Mouse (Mus musculus) limb, embryonic 10.5 days (tissue): ENCODE data around the gene Ndufc2. TPM values are rescaled to one million over a fixed set of nuclear protein-coding genes. Genes with fewer than 3 reads are reported as not detected.

Experiments
- DNase-seq: peaks from one replicate; pipeline ENCODE4 v3.0.0-alpha.2; 2017; ENCODE audit warnings: low spot score
- H3K27ac ChIP-seq: fragments of 300-500 bp; sonication (generic); 2 replicates; pipeline ENCODE4 v1.5.1; 2016; ENCODE audit warnings: mild to moderate bottlenecking
- H3K27me3 ChIP-seq: fragments of 300-500 bp; sonication (generic); 2 replicates; pipeline ENCODE4 v1.6.1; 2016; ENCODE audit warnings: low read depth, mild to moderate bottlenecking; ENCODE audit not compliant: poor library complexity, severe bottlenecking
- H3K36me3 ChIP-seq: fragments of 300-500 bp; sonication (generic); 2 replicates; pipeline ENCODE4 v1.6.1; 2016; ENCODE audit warnings: mild to moderate bottlenecking, moderate library complexity
- H3K4me1 ChIP-seq: fragments of 300-500 bp; sonication (generic); 2 replicates; pipeline ENCODE4 v1.6.1; 2016
- H3K4me3 ChIP-seq: fragments of 300-500 bp; sonication (generic); 2 replicates; pipeline ENCODE4 v1.5.1; 2016; ENCODE audit warnings: mild to moderate bottlenecking, moderate library complexity
- H3K9me3 ChIP-seq: fragments of 300-500 bp; sonication (generic); replicated peaks from 2 replicates; pipeline ENCODE4 v1.6.1; 2016; ENCODE audit warnings: mild to moderate bottlenecking
- WGBS: fragments of 180-500 bp; shearing (Covaris S2); methylation state at CpG from one replicate; pipeline ENCODE4 v1.1.7; 2016; 5-methylcytosine and 5-hydroxymethylcytosine counted together
- polyA plus RNA-seq: library from polyadenylated mRNA; unstranded; fragments of >200 nt; fragmentation: Nextera tagmentation; extraction: Ambion mirVana; gene quantifications from 2 replicates; pipeline ENCODE4 v1.2.1, GENCODE M21; 2016

Gene Ndufc2
- polyA plus RNA-seq, 1 experiment from 2014 or later = 305 TPM

GRCm38 (mm10) chr7:97392079-97392445 is 7.7 kb upstream of the Ndufc2 start:
- Histone ChIP-seq H3K9me3 (no peaks in the 10 kb centered on the region), H3K27me3 (no peaks in the 10 kb centered on the region), H3K4me1 (no peaks in the 10 kb centered on the region), H3K27ac (no peak overlapping the region), H3K36me3 (peaks cover 69% of the 10 kb centered on the region), H3K4me3 (no peak overlapping the region)
- DNase-seq = no peak
- 94% methylated on average over 6 of the region's 6 CpGs for WGBS

DNA sequence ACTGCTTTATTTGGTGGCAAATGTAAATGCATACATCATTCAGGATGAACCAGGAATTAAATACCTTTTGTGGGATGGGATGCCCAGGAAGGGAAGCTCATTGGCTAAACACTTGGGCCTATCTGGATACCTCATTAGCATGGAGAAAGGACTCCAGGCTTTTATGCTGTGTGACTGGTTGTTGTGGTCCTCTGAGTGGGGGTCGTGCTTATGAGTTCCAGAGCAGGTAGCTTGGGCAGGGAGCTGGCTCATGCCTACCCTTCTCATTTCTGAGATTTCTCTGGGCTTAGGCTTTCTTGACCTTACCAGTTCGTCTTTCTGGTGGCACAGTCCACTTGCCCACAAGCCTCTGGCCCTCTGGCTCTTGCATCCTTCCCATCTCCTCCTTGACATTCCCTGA is 5.4 kb upstream of the Ndufc2 start:
- Histone ChIP-seq H3K27ac (no peak overlapping the region), H3K4me1 (peaks cover under 1% of the 10 kb centered on the region; the same call in 1 of the 2 replicates), H3K27me3 (no peaks in the 10 kb centered on the region), H3K4me3 (no peak overlapping the region), H3K9me3 (no peaks in the 10 kb centered on the region), H3K36me3 (peaks cover 46% of the 10 kb centered on the region)
- DNase-seq = no peak
- WGBS = 72% methylated on average over 2 of the region's 2 CpGs

DNA sequence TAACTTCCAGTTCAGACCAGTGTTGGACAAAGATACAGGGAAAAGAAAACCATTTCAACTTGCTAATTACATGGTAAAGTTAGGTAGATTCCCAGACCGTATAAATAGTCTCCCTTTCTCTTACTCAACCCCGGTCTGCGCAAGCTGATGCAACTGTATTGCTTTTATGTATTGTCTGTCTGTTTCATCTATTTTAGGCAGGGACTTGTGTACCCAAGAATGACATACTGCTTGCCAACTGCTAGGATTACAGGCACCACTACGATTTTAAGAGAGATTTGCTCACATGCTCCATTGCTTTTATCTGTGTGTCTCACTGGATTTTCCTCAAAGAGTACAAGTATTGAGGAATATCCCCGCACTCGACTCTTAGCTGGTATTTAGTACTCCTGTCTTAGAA is 860 bp upstream of the Ndufc2 start:
- Histone ChIP-seq H3K27ac (no peak overlapping the region), H3K27me3 (no peaks in the 10 kb centered on the region), H3K9me3 (no peaks in the 10 kb centered on the region), H3K4me3 (no peak overlapping the region), H3K4me1 (peaks cover 17% of the 10 kb centered on the region; the same call in 1 of the 2 replicates), H3K36me3 (peaks cover 25% of the 10 kb centered on the region)
- 94% methylated on average over 6 of the region's 6 CpGs for WGBS
- DNase-seq = no peak

DNA sequence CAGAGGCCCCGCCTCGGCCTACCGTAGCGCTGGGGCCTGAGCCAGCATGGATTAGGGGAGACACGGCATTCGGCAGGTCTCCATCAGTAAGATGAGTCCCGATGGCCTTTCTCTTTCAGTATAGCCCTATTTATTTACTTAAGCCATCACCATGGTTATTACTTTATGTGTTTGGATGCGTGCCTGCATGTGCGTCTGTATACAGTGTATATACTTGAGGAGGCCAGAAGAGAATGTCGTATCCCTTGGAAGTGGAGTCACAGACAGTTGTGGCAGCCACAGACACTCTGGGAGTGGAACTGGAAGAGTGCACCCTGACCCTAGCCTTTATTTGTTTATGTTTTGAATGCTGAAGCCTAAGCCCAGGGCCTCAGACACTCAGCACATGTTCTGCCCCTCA is 7.3 kb downstream of the Ndufc2 start:
- DNase-seq = no peak
- 0 out of 2 replicates have a peak, but pooled peaks cover 3% of the 10 kb centered on the region for H3K4me1 ChIP-seq
- H3K9me3 ChIP-seq = no peaks in the 10 kb centered on the region
- H3K27me3 ChIP-seq = no peaks in the 10 kb centered on the region
- H3K27ac ChIP-seq = no peak overlapping the region
- peaks cover 80% of the 10 kb centered on the region for H3K36me3 ChIP-seq
- no peak overlapping the region for H3K4me3 ChIP-seq
- WGBS = 95% methylated on average over 10 of the region's 10 CpGs

- no peak overlapping the region for H3K4me3 ChIP-seq
- no peak overlapping the region for H3K27ac ChIP-seq
- H3K9me3 ChIP-seq = no peaks in the 10 kb centered on the region
- H3K4me1 ChIP-seq = peaks cover 5% of the 10 kb centered on the region; the same call in 1 of the 2 replicates
- no peaks in the 10 kb centered on the region for H3K27me3 ChIP-seq
- H3K36me3 ChIP-seq = peaks cover 64% of the 10 kb centered on the region
- WGBS = 89% methylated on average over 2 of the region's 2 CpGs
- no peak for DNase-seq
These were observed 11.3 kb downstream of the Ndufc2 start for GRCm38 (mm10) chr7:97411106-97411505.

DNA sequence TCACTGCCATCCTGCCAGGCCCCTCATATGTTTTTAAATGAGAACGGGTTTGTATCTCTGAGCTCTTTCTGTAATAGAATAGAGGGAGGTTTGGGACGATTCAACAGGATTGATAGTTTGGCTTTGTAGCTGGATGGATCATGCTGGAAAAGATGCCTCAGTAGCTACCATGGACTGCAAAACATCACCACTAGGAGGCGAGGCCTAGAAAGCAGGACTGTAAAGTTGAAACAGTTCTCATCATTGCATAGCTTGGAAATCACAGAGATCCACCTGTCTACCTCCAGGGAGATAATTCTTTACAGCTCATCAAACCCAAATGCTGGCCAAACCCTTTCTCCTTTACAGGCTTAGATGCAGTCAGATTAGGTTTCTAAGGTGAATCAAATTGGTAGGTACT is 11.8 kb downstream of the Ndufc2 start:
- Histone ChIP-seq H3K4me3 (no peak overlapping the region), H3K36me3 (peaks cover 63% of the 10 kb centered on the region), H3K9me3 (no peaks in the 10 kb centered on the region), H3K27me3 (no peaks in the 10 kb centered on the region), H3K27ac (no peak overlapping the region), H3K4me1 (peaks cover 5% of the 10 kb centered on the region; the same call in 1 of the 2 replicates)
- no peak for DNase-seq
- WGBS = 80% methylated on average over 3 of the region's 3 CpGs

- Histone ChIP-seq H3K27ac (no peak overlapping the region), H3K9me3 (no peaks in the 10 kb centered on the region), H3K36me3 (peaks cover 40% of the 10 kb centered on the region), H3K4me3 (no peak overlapping the region), H3K27me3 (no peaks in the 10 kb centered on the region), H3K4me1 (peaks cover 5% of the 10 kb centered on the region; the same call in 1 of the 2 replicates)
- 100% methylated on average over 1 of the region's 1 CpGs for WGBS
- no peak for DNase-seq
These were observed 14.2 kb downstream of the Ndufc2 start for GRCm38 (mm10) chr7:97413981-97414380.

DNA sequence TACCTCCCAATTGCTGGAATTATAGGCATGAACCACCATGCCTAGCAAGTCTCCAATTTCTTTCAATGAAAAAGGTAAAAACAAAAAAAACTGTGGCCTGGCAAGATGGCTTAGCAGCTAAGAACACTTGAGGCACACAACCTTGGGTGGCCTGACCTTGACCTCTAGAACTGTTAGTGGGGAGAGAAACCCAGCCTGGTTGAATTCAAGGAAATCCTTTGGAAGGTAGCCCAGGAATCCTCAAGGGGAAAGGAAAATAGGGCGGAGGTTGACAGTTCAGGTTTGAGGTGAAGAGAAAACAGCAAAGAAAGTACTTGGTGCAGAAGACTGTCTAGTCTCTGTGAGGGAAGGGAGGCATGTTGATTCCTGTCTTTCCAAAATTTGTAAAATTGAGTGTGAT is 14.6 kb downstream of the Ndufc2 start:
- Histone ChIP-seq H3K27ac (no peak overlapping the region), H3K9me3 (no peaks in the 10 kb centered on the region), H3K4me1 (peaks cover 5% of the 10 kb centered on the region; the same call in 1 of the 2 replicates), H3K27me3 (no peaks in the 10 kb centered on the region), H3K4me3 (no peak overlapping the region), H3K36me3 (peaks cover 35% of the 10 kb centered on the region)
- 83% methylated on average over 1 of the region's 1 CpGs for WGBS
- DNase-seq = no peak

DNA sequence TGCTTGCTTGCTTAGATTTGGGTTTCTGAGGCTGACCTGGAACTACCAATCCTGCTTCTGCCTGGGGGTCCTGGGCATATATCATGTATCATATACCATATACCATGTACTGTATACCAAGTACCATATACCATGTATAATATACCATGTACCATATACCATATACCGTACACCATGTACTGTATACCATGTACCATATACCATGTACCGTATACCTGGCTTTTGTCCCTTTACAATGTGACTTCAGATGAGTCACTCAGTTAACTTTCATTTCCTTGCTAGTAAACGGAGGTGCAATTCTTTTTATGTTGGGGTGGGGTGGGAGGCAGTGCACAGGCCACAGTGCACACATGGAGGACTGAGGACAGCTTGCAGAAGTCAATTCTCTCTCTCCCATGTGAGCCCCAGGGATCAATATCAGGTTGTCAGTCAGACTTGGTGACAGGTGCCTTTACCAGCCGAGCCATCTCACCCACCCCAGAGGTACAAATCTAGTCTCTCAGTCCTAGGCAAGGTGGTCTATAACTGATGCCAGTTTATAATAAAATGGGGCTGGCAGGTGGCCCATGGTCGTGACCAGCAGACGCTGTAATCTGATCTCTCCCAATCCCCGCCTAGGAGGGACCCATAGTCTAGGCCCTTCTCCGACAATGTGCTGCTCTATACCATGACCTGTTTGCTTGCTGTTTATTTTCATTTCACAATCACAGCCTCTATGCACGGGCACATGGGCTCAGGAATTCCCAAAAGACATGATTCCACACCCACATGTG is 15.3 kb downstream of the Ndufc2 start:
- H3K9me3 ChIP-seq = no peaks in the 10 kb centered on the region
- no peak for DNase-seq
- H3K27me3 ChIP-seq = no peaks in the 10 kb centered on the region
- H3K4me1 ChIP-seq = peaks cover 5% of the 10 kb centered on the region; the same call in 1 of the 2 replicates
- 61% methylated on average over 9 of the region's 9 CpGs for WGBS
- H3K27ac ChIP-seq = no peak overlapping the region
- H3K36me3 ChIP-seq = peaks cover 29% of the 10 kb centered on the region
- no peak overlapping the region for H3K4me3 ChIP-seq

- 77% methylated on average over 4 of the region's 4 CpGs for WGBS
- Histone ChIP-seq H3K27me3 (no peaks in the 10 kb centered on the region), H3K27ac (no peak overlapping the region), H3K9me3 (no peaks in the 10 kb centered on the region), H3K4me1 (peaks cover 5% of the 10 kb centered on the region; the same call in 1 of the 2 replicates), H3K36me3 (peaks cover 16% of the 10 kb centered on the region), H3K4me3 (no peak overlapping the region)
- DNase-seq = no peak
These were observed 16.7 kb downstream of the Ndufc2 start for GRCm38 (mm10) chr7:97416473-97416872.

GRCm38 (mm10) chr7:97416906-97417777 is 17.3 kb downstream of the Ndufc2 start, which contains the start of gene Thrsp:
Thrsp (minus strand) TSS chr7:97417730.
- DNase-seq = no peak
- Histone ChIP-seq H3K27ac (no peak within 1 kb of the TSS), H3K4me3 (no peak within 1 kb of the TSS), H3K4me1 (peaks cover 5% of the 10 kb centered on the region; the same call in 1 of the 2 replicates), H3K36me3 (peaks cover 10% of the 10 kb centered on the region), H3K27me3 (no peaks in the 10 kb centered on the region), H3K9me3 (no peaks in the 10 kb centered on the region)
- 82% methylated on average over 25 of the region's 25 CpGs for WGBS

DNA sequence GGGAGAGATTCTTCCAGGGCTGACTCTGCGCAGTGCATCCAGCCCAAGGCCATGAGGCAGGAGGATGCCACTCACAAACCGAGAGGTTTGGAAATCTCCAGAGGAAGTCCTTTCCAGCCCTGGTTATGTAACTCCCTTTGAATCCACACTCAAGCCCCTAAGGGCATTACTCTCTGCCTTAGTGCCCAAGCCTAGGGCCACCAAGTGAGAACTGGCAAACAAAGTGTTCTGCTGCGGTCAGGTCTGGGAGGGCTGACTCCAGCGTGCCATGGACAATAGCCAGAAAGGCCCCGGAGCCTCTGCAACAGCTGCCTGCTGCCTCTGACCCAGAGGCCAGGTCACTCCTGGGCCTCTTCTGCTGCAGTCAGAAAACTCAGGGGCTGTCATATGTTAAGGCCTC is 18.9 kb downstream of the Ndufc2 start:
- peaks cover 5% of the 10 kb centered on the region; the same call in 1 of the 2 replicates for H3K4me1 ChIP-seq
- WGBS = 88% methylated on average over 5 of the region's 5 CpGs
- no peaks in the 10 kb centered on the region for H3K9me3 ChIP-seq
- no peaks in the 10 kb centered on the region for H3K27me3 ChIP-seq
- H3K36me3 ChIP-seq = no peaks in the 10 kb centered on the region
- DNase-seq = no peak
- no peak overlapping the region for H3K4me3 ChIP-seq
- H3K27ac ChIP-seq = 0 out of 2 replicates have a peak overlapping the region, but pooled peaks have one; percentile 1

- 85% methylated on average over 5 of the region's 5 CpGs for WGBS
- peaks cover 5% of the 10 kb centered on the region; the same call in 1 of the 2 replicates for H3K4me1 ChIP-seq
- H3K27me3 ChIP-seq = no peaks in the 10 kb centered on the region
- H3K36me3 ChIP-seq = no peaks in the 10 kb centered on the region
- H3K27ac ChIP-seq = 0 out of 2 replicates have a peak overlapping the region, but pooled peaks have one; percentile 1
- DNase-seq = no peak
- no peak overlapping the region for H3K4me3 ChIP-seq
- H3K9me3 ChIP-seq = no peaks in the 10 kb centered on the region
These were observed 19.4 kb downstream of the Ndufc2 start for GRCm38 (mm10) chr7:97419163-97419562.
